Mouse (Mus musculus): ENCODE measurements around the gene Nudcd2.
"Not testable (repeated sequence)": the region's sequence is repeated elsewhere in the genome, so short reads cannot be mapped to it uniquely, and the experiment has no call there.

Gene Nudcd2

GRCm38 (mm10) chr11:40733339-40734174 lies at the start of gene Nudcd2, which contains the start of gene Hmmr:
TSS of gene Nudcd2 (plus strand) at chr11:40733667.
TSS of gene Hmmr (minus strand) at chr11:40733422.
- peak; percentile 80 to 85 for DNase-seq (ENCODE audit: low spot score in 2 of 2)

DNA sequence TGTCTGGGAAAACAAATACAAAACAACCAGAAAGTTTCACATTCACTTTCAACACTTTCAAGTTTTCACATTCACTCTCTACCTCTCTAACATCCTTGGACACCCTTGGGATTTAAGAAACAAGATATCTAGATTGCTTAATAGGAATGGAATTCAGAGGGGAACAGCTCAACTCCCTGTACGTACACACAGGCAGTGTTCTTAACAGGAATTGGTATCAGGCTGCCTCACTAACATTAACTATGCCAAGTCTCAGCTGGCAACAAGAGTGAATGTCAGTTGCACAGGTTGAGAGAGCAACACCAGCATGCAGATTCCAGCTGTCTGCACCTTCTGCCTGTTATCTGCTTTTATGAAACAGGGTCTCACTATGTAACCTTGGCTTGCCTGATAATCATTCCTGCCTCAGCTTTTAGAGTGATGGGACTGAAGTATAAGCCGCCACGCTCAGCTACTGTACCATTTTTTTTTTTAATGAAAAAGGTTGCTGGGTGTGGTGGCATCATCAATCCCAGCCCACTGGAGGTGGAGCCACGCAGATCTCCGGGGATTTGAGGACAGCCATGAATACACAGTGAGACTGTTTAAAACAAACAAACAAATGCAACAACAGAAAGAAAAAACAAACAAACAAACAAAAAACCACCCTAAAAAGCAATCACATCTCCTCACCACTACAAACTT lies 42.9 kb upstream of the Nudcd2 start:
- DNase-seq (ENCODE audit: low spot score in 2 of 2): no peak

GRCm38 (mm10) chr11:40692101-40692509 lies 41.4 kb upstream of the Nudcd2 start:
- peak in 1 of 2 experiments; percentile 15 for DNase-seq (ENCODE audit: low spot score in 2 of 2)

DNA sequence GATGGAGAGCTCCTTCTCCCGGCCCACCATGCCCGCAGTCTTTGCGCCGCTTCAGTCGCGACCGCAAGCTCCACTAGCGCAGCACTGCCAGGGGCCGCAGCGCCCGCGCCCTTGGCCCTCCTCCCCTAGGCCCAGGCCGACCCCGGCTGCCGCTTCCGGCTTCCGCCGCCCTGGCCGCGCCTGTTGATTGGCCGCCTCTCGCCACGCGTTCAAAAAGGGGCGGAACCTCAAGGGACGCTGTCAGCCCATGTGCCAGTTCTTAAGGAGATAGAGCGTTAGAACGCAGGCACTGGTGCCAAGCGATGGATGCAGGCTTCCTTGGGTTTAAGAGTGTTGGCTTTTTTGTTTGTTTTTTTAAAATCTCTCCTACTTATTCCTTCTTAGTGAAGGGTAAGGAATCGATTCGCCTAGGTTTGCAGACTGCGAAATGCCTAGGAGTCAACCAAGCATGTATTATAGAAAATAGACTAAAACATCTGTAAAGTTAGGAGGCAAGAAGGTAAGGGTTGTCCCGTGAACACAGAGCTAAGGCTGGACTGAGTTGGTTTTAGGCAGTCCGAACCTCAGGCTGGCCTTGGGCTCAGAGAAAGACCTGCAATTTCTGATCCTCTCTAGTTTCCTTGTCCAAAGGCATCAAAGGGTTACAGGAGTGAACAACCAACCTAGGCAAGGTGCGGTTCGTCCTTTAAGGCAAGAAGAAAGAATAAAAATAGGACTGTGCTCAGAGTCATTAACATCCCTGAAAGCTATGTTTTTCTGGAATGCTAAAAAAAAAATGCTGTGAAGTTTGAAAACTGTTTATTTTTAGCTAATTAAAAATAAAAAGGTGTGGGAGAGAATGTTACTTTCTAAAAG lies 40.7 kb upstream of the Nudcd2 start:
- DNase-seq (ENCODE audit: low spot score in 2 of 2): peak; percentile 90 to 92

DNA sequence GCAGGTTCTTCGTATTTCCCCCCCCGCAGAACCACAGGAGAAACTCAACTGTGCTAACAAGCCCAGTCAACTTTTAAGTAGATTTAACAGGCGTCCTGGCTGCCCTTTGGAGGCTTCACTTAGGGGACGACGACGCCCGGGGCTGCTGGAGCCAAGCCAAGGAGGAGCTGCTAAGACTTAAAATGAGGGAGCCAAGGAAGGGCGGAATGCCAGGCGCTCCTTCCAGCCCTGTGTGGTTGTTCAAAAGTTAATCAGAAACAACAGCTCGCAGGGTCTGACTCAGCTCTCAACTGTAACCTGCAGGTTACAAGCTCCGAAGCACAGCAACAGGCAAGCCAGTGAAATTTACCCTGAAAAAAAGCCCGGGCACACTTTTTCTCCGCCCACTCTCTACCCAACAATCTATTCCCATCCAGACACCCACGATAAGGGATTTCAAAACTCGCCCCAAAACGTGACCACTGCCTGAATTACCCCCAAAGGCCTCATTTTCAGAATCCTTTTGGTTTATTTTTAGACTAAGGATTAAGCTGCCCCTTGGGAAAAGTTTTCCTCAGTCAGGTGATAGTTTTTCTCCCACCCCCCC lies 40.0 kb upstream of the Nudcd2 start:
- peak; percentile 47 to 59 for DNase-seq (ENCODE audit: low spot score in 2 of 2)

- peak; percentile 12 to 39 for DNase-seq (ENCODE audit: low spot score in 2 of 2)
Observed at GRCm38 (mm10) chr11:40694311-40695087, 39.0 kb upstream of the Nudcd2 start.

DNA sequence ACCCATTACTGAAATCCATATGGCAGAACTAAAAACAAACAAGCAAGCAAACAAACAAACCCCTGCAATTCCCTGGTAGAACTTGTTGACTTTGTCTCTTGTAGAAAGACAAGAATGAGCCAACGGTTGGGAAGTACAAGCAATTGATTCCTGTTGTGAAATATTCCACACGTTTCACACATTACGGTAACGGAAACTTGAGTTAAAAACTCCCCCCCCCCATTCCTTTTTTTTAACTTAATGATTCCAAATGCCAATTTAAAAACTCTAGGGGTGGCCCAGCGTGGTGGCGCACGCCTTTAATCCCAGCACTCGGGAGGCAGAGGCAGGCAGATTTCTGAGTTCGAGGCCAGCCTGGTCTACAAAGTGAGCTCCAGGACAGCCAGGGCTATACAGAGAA lies 38.4 kb upstream of the Nudcd2 start, which contains the start of gene Mat2b:
TSS of gene Mat2b (minus strand) at position 101 of the 400 bp plus-strand sequence.
- no peak for DNase-seq (ENCODE audit: low spot score in 2 of 2)

- not testable (repeated sequence) for DNase-seq (ENCODE audit: low spot score in 2 of 2)
Observed at GRCm38 (mm10) chr11:40709899-40710298, 23.6 kb upstream of the Nudcd2 start.

- no peak for DNase-seq (ENCODE audit: low spot score in 2 of 2)
Observed at GRCm38 (mm10) chr11:40713858-40714257, 19.6 kb upstream of the Nudcd2 start.

GRCm38 (mm10) chr11:40715524-40715923 lies 17.9 kb upstream of the Nudcd2 start:
- DNase-seq (ENCODE audit: low spot score in 2 of 2): no peak

GRCm38 (mm10) chr11:40718324-40718723 lies 15.1 kb upstream of the Nudcd2 start:
- no peak for DNase-seq (ENCODE audit: low spot score in 2 of 2)

DNA sequence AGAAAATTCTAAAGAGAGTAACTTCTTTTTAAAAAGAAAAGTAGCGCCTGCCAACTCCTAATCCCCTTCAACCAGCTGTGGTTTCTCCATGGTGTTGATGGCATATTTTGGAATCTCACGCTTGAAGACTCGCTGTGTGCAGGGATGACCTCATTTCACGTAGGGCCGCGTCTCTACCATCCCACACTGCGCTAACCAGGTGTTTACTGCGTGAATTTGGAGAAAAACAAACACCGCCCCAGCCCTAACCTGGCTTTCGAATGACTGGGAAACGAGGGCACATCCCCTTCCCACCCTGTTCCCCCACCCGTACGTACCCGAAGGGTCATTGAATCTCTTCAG lies 499 bp upstream of the Nudcd2 start:
- no peak for DNase-seq (ENCODE audit: low spot score in 2 of 2)

GRCm38 (mm10) chr11:40734251-40734752 lies 835 bp downstream of the Nudcd2 start:
- DNase-seq (ENCODE audit: low spot score in 2 of 2): no peak

DNA sequence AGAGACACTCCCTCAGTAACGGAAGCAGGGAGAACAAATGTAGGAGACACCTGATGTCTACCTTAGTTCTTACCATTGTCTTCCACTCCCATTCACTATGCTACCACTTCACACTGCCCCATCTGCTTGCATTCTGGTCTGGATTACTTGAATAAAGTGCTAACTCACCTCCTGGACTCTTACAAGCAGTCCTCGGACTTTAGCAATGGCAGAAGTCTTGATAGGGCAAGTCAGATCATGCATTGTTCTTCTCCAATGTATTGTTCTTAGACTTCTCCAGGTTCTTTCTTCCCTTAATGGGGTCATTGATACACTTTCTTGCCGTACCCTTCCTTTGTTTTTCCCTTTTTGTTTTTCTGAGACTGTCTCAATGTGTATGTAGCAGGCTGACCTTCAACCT lies 3.9 kb downstream of the Nudcd2 start:
- DNase-seq (ENCODE audit: low spot score in 2 of 2): no peak

GRCm38 (mm10) chr11:40741605-40742262 lies 8.3 kb downstream of the Nudcd2 start:
- no peak for DNase-seq (ENCODE audit: low spot score in 2 of 2)

GRCm38 (mm10) chr11:40744348-40744747 lies 10.9 kb downstream of the Nudcd2 start:
- DNase-seq (ENCODE audit: low spot score in 2 of 2): no peak

DNA sequence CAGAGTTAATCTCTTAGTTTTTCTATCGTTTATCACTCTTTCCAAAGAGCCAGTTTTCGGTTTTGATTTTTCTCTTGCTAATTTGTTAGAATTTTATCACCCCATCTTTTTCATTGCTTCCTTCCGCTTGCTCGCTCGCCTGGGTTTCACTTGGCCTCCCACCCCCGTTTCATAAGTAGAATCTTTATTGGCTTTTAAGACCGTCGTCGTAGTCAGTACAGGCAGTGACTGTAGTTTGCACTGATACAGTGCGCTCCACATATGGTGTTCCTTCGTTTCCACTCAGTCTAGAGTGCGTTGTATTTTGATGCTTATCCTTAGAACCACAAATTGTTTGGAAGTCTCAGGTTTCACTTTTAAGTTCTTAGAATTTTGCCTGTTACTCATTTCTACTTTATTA lies 12.9 kb downstream of the Nudcd2 start:
- no peak for DNase-seq (ENCODE audit: low spot score in 2 of 2)

- no peak for DNase-seq (ENCODE audit: low spot score in 2 of 2)
Observed at GRCm38 (mm10) chr11:40747716-40748115, 14.2 kb downstream of the Nudcd2 start.

GRCm38 (mm10) chr11:40753836-40754235 lies 20.4 kb downstream of the Nudcd2 start:
- DNase-seq (ENCODE audit: low spot score in 2 of 2): no peak

DNA sequence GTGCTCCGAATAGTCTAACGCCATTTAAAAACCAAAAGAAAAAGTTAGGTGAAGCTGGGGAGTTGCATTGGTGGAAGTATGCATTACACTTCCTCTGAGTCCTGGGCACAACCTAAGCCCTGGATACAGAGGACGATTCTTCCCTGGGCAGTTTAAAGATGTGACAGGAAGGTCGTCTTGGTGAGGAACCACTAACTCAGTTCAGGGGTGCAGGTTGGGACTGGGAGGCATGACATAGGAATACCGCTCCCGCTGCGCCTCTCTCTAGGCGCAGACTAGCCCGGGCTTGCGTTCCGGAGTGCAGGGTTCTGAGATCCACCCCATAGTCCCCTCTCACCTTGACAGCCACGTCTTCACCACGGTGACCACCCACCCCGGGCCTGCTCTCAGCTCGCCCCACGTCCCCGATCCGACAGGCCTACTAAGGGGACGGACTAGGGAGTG lies 21.2 kb downstream of the Nudcd2 start:
- DNase-seq (ENCODE audit: low spot score in 2 of 2): no peak
